Mouse (Mus musculus): ENCODE measurements around the gene Edem1. TPM values are rescaled to one million over a fixed set of nuclear protein-coding genes. Genes with fewer than 3 reads are reported as not detected.

The Edem1 gene
- total and polyA plus RNA-seq, 3 experiments, result 70.9 to 216 (median 157) TPM

DNA sequence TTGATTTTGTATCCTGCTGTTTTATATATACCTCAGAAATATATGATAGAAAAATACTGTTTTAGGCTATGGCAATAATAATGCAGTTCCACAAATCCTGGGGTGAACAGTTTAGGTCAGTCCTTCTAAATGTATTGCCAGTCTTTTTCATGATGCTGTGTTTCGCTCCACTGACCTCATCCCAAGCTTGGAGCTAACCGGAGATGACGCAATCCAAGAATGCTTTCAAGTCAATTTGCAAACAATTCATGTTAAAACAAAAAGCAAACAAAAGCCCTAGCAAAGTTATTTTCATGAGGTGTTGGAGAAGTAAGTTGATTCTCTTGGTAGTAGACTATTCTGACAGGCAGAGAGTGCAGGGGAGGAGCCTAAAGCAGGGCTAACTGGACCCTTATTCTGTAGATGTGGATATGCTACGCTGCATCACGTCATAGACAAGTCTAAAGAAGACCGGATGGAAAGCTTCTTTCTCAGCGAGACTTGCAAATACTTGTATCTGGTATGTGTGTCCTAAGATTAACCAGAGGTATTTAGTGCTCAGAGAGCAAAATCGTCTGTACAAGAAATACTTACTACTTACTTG lies 23.7 kb downstream of the Edem1 start:
- peaks cover 0 to 9% of the 10 kb centered on the region in 2 experiments; a peak in 1 of 4 replicates for H3K4me1 ChIP-seq (ENCODE audit: control insufficient read depth in 1 of 2, insufficient read depth in 2 of 2)
- TF ChIP-seq BHLHE40 (IDR thresholded peaks at IDR 0.05; ENCODE audit: low read depth, low read length) (no peak), HCFC1 (IDR thresholded peaks at IDR 0.05; ENCODE audit: low read depth, low read length) (no peak), JUN (IDR thresholded peaks at IDR 0.05; ENCODE audit: insufficient read depth, low read depth, low read length) (no peak), MEF2A (IDR thresholded peaks at IDR 0.05; ENCODE audit: borderline replicate concordance, low read depth, low read length) (no peak), POLR2AphosphoS2 (IDR thresholded peaks at IDR 0.05; ENCODE audit: low read depth, low read length) (no peak), ETS1 (conservative IDR thresholded peaks at IDR 0.05; ENCODE audit: low read depth, low read length) (no peak), JUND (conservative IDR thresholded peaks at IDR 0.05; ENCODE audit: low read depth, low read length) (no peak), EP300 (IDR thresholded peaks at IDR 0.05; ENCODE audit: low read length) (no peak), TBP (conservative IDR thresholded peaks at IDR 0.05; ENCODE audit: low read depth, low read length) (no peak)
- no peak for DNase-seq (ENCODE audit: extremely low read depth)
- no peaks in the 10 kb centered on the region for H3K27me3 ChIP-seq (replicated peaks)
- H3K36me3 ChIP-seq (replicated peaks in 1 of 2; ENCODE audit: control insufficient read depth in 1 of 2, insufficient read depth in 1 of 2, low read length in 1 of 2), result peaks cover 77 to 94% of the 10 kb centered on the region in 2 experiments
- dilution Hi-C loops (cut with MboI; ENCODE audit: extremely low pct_ligation_motif_present, extremely low pct_unique_long_range_greater_than_20kb, low sequenced_read_pairs), result no loop called here
- no peaks in the 10 kb centered on the region; the same call in none of the 2 replicates for H3K79me2 ChIP-seq (replicated peaks; ENCODE audit: control insufficient read depth, extremely low read depth, insufficient read depth, poor library complexity, severe bottlenecking)
- in situ Hi-C loops (cut with MboI; ENCODE audit: low pct_ligation_motif_present, low pct_unique_long_range_greater_than_20kb, low sequenced_read_pairs), result loop anchor here (25.0 kb wide), 1 partner anchor 310 kb away; no protein-coding TSS in a partner anchor
- no peaks in the 10 kb centered on the region for H3K9me3 ChIP-seq (replicated peaks; ENCODE audit: low read length)
- H3K9ac ChIP-seq (ENCODE audit: insufficient read depth, low read depth), result no peak overlapping the region
- H3K27ac ChIP-seq (ENCODE audit: insufficient read depth, low read depth), result no peak overlapping the region
- no peak overlapping the region for H3K4me3 ChIP-seq (replicated peaks in 1 of 3; ENCODE audit: low read depth in 2 of 3, low read length in 2 of 3, poor library complexity in 1 of 3)
- H3K4me2 ChIP-seq (ENCODE audit: insufficient read depth, low read depth, poor library complexity, severe bottlenecking), result no peak overlapping the region

DNA sequence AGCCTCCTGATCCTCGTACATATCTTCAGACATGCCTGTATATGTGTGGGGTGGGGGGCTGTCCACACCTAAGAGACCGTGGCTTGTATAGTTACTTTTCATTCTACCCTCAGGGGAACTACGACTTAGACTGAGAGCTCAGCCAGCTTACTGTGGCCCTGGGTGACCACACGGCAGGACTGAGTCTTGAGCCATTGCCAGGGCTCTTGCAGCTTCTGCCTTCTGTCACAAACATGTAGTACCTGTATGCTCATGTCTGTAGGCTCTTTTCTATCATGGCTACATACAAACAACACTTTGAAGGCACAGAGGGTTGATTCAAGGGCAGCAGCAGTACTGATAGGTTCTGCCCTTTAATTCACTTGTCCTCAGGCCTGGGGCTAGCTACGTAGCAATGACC lies 24.5 kb downstream of the Edem1 start:
- in situ Hi-C loops (cut with MboI; ENCODE audit: low pct_ligation_motif_present, low pct_unique_long_range_greater_than_20kb, low sequenced_read_pairs) (loop anchor here (25.0 kb wide), 1 partner anchor 309 kb away; no protein-coding TSS in a partner anchor), dilution Hi-C loops (cut with MboI; ENCODE audit: extremely low pct_ligation_motif_present, extremely low pct_unique_long_range_greater_than_20kb, low sequenced_read_pairs) (no loop called here)

More for the DNA sequence above, 24.5 kb downstream of the Edem1 start:
- H3K9me3 ChIP-seq (replicated peaks; ENCODE audit: low read length), result no peaks in the 10 kb centered on the region
- no peak overlapping the region for H3K4me3 ChIP-seq (replicated peaks in 1 of 3; ENCODE audit: low read depth in 2 of 3, low read length in 2 of 3, poor library complexity in 1 of 3)
- H3K27ac ChIP-seq (ENCODE audit: insufficient read depth, low read depth), result no peak overlapping the region
- H3K4me2 ChIP-seq (ENCODE audit: insufficient read depth, low read depth, poor library complexity, severe bottlenecking), result no peak overlapping the region
- H3K4me1 ChIP-seq (ENCODE audit: control insufficient read depth in 1 of 2, insufficient read depth in 2 of 2), result peaks cover 0 to 9% of the 10 kb centered on the region in 2 experiments; a peak in 1 of 4 replicates
- no peak for TF ChIP-seq KAT2A (IDR thresholded peaks at IDR 0.05; ENCODE audit: insufficient replicate concordance, low read length)
- TF ChIP-seq NRF1 (IDR thresholded peaks at IDR 0.05; ENCODE audit: low read depth, low read length), result no peak
- no peak for TF ChIP-seq MXI1 (IDR thresholded peaks at IDR 0.05; ENCODE audit: low read depth, low read length)
- no peak for TF ChIP-seq RAD21 (IDR thresholded peaks at IDR 0.05; ENCODE audit: low read depth, low read length)
- no peak for TF ChIP-seq MYC (IDR thresholded peaks at IDR 0.05; ENCODE audit: low read depth, low read length)
- no peak for TF ChIP-seq ELF1 (IDR thresholded peaks at IDR 0.05; ENCODE audit: low read depth, low read length)
- TF ChIP-seq SIN3A (IDR thresholded peaks at IDR 0.05; ENCODE audit: low read length), result no peak
- no peak for TF ChIP-seq SMC3 (IDR thresholded peaks at IDR 0.05; ENCODE audit: low read depth, low read length)
- no peak for TF ChIP-seq MAZ (IDR thresholded peaks at IDR 0.05; ENCODE audit: low read depth, low read length)
- no peak for TF ChIP-seq ETS1 (conservative IDR thresholded peaks at IDR 0.05; ENCODE audit: low read depth, low read length)
- TF ChIP-seq TCF12 (IDR thresholded peaks at IDR 0.05; ENCODE audit: low read depth, low read length), result no peak
- no peak for TF ChIP-seq RCOR1 (conservative IDR thresholded peaks at IDR 0.05; ENCODE audit: low read depth, low read length)
- TF ChIP-seq ZKSCAN1 (IDR thresholded peaks at IDR 0.05; ENCODE audit: borderline replicate concordance, low read depth, low read length), result no peak
- TF ChIP-seq USF2 (conservative IDR thresholded peaks at IDR 0.05; ENCODE audit: low read depth, low read length), result no peak
- TF ChIP-seq IRF4 (IDR thresholded peaks at IDR 0.05; ENCODE audit: low read depth, low read length), result no peak
- TF ChIP-seq CTCF (conservative IDR thresholded peaks at IDR 0.05 in 1 of 2, IDR thresholded peaks at IDR 0.05 in 1 of 2; ENCODE audit: low read depth in 2 of 2, low read length in 2 of 2), result no peak
- no peak overlapping the region for H3K9ac ChIP-seq (ENCODE audit: insufficient read depth, low read depth)
- peaks cover 78 to 94% of the 10 kb centered on the region in 2 experiments for H3K36me3 ChIP-seq (replicated peaks in 1 of 2; ENCODE audit: control insufficient read depth in 1 of 2, insufficient read depth in 1 of 2, low read length in 1 of 2)
- no peaks in the 10 kb centered on the region for H3K27me3 ChIP-seq (replicated peaks)
- DNase-seq (ENCODE audit: extremely low read depth), result no peak
- H3K79me2 ChIP-seq (replicated peaks; ENCODE audit: control insufficient read depth, extremely low read depth, insufficient read depth, poor library complexity, severe bottlenecking), result no peaks in the 10 kb centered on the region; the same call in 1 of the 2 replicates
